Mouse (Mus musculus): ENCODE data around the gene Shtn1.

Shtn1 gene

DNA sequence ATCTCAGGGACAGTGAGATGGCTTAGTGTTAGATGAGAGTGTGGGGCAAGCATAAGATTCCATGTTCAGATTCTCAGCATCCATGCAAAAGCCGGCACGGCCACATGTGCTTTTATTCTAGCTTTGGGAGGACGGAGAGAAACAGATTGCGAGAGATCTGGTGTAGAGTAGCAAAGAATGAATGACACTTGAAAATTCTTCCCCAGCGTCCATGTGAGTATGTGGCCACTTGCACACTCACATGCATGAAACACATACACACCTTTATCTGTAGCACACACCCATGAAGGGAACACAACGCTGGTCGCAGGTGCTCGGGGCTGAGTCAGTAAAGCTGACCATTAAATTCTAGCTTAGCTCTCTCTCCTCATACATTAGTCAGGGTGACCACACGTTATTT lies 24.3 kb downstream of the Shtn1 start:
- no peak for DNase-seq

DNA sequence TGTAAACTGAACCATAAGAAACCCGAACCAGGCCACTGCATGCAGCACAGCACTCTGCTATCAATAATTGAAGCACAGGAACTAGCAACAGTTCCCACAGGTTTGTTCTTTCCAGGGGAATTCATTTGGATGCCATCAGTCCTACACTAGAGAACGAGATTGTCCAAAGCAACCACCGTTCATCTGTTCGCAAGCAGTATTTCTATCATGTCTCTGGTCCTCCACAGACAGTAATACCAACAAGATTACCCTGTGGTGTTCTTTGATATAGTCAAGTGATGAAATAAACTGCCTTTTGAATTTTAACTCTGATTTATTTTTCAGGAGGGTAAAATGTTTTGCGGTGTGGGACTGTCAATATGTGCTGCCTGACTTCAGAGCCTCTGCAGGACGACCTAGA lies 27.0 kb downstream of the Shtn1 start:
- no peak for DNase-seq

DNA sequence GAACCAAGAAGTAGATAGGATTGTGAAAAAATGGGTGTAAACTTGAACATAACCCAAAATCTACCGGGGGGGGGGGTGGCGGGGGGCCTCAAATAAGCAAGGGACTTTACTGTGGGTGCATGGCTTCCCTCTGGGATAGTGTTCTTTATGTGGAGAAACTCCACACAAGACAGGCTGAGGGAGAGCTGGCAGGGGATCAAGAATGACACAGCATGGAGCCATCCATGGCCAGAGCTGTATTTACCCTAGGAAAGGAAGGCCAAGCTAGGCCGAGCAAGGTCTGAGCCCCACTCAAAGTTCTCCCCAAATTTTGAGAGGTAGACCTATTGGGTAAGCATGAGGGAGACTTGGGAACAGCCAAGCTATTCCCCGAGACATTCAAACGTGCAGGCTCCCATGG lies 28.4 kb downstream of the Shtn1 start:
- peak; percentile 50 to 52 for DNase-seq

DNA sequence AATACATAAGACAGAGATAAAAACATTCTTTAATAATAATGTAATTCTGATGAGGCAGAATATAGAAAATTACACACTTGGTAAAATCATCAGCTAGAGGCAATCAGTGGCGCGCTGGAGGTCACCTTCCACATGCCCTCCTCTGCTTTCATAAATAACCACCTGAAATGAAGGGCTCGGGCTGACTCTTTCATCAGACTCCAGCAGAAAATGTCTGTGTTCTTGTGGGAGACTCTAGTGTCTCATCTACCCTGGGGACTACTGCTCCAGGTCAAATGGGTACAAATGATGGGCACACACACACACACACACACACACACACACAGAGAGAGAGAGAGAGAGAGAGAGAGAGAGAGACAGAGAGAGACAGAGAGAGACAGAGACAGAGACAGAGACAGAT lies 34.8 kb downstream of the Shtn1 start:
- DNase-seq = no peak

DNA sequence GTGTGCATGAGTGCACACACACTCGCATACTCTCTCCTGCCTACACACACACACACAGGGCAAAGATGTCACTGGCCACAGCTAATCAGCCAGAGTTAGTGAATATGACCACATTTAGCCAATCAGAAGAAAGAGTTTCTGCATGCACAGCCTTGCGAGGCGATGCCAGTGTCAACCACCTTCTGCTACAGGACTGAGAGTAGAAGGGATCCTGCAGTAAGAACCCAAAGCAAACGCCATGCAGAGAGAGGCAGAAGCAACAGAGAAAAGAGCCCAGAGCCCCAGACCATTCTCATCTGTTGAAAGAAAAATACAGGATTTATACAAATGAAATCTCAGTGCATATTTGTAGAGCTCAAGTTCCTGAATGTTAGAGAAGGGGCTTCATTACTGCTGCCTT lies 37.1 kb downstream of the Shtn1 start:
- no peak for DNase-seq

DNA sequence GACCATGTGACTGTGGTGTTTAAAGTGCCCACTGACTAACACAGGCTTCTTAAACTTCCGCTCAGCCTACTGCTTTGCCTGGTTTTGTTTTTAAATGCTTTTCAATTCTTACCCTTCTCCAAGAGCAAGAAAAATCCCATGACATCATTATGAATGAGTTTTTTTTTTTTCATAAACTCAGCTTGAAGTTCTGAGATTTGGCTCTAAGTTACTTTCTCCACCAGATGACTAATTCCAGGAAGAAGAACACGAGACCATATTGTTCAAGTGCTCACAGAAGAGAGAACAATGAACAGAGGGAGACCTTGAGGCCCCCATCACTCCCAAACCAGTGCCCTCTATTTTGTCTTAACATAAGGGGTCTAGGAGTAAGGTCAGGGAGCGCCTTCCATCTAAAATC lies 39.1 kb downstream of the Shtn1 start:
- no peak for DNase-seq

DNA sequence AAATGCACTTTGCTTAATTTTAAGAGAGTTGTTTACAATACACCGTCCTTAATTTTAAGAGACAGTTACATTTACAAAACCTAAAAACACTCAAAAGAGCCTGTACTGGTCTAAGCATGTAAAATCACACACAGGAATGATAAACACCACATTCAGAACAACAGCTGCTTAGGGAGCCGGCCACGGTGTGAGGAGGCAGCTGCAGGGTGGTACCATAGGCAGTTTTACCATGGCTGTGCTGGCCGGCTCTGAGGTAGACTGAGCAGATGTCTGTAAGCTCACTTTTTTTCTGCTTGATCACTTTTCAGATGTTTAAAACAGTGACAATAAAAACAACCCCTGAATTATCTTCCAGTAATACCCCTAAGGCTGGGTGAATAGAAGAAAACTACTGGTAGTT lies 42.7 kb downstream of the Shtn1 start:
- no peak for DNase-seq

DNA sequence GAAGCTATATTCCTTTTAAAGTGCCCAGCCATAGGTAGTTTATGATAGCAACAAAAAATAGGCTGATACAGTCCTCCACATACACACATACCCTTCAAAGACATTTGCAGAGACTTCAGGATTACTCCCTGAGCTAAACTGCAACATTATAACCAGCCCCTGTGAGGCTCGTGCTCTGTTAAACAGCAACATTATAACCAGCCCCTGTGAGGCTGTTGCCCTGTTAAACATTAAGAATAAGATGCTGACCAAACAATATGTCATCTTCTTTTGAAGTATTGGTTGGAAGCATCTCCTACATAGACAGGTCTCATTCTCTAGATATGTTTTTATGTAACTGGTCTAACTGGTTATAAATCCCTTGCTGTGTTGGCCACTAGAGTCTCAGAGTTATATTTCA lies 45.7 kb downstream of the Shtn1 start:
- no peak for DNase-seq

DNA sequence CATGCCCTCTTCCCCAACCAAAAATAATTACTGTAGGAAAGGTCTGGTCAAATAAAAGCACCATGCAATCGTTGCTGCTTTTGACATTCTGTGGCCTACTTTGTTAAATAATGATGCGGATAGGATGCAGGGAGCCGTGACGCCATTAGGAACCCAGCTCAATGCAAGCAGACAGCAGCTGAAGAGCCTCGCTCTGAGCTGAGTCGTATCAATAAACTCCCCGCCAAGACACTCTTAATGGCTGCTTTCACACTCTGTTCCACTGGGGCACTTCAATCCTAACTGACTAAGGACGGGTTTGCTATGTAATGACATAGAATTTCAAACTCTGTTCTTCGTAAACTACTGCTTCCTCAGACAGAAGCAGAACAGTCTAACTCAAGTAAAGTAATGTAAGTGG lies 46.9 kb downstream of the Shtn1 start:
- DNase-seq = no peak

DNA sequence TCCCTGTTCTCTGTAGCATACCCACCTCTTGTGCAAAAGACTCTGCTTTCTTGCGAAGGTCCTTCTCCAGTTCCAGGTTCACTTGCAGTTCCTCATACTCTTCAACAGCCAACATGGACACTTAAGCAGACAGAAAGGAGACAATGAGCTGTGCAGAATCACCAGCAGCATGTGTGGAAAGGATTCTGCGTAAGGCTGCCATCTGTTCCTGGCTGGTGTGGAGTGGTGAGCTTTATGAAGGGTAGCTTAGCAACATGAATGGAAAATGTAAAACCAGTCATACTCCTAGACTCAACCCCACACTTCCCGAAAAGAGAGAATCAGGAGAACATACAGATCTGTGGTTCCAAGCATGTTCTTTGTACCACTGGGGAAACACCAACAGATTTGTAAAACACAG lies 47.8 kb downstream of the Shtn1 start:
- DNase-seq = no peak

DNA sequence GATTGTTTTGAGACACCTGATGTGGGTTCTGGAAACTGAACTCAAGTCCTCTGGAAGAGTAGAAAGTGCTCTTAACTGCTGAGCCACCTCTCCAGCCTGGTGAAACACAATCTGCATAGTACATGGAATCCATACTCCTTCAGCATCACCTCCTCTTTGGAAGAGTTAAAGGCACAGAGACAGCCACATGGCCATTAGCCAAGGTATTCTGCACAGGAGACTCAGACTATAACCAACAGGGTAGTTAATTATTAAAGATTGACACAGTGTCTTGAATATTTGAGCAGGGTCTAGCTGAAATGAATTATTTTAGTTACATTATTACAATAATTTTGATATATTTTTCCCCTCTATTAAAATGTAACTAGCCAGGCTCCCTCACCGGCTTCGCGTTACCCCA lies 52.0 kb downstream of the Shtn1 start:
- no peak for DNase-seq

DNA sequence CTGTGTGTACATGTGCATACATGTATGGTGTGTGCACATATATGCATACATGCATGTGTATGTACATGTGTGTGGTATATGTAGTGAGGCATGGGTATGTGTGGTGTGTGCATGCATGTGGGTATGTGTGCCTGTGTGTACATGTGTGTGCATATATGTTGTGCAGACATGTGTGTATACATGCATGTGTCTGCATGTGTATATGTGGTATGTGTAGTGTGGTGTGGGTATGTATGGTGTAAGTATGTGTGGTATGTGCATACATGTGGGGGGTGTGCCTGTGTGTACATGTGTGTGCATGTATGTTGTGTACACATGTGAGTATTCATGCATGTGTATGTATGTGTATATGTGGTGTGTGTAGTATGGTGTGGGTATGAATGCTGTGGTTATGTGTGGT lies 54.3 kb downstream of the Shtn1 start:
- no peak for DNase-seq

DNA sequence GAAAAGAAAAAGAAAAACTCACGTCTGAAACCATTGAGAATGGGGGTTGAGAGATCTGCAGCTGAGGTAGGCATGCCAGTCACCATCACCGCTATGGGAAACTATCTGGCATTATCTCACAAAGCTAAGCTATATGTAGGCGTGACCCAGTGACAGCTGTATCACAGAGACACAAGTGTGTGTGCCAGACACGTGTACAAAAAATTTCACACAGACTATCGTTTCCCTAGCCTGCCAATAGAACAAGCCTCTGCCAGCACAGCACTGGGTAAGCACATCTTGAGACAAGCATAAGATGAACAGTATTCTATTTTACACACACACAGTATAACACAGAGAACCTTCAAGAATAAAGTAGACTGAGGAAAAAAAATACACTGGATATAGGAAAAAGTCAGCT lies 65.1 kb downstream of the Shtn1 start:
- DNase-seq = no peak

DNA sequence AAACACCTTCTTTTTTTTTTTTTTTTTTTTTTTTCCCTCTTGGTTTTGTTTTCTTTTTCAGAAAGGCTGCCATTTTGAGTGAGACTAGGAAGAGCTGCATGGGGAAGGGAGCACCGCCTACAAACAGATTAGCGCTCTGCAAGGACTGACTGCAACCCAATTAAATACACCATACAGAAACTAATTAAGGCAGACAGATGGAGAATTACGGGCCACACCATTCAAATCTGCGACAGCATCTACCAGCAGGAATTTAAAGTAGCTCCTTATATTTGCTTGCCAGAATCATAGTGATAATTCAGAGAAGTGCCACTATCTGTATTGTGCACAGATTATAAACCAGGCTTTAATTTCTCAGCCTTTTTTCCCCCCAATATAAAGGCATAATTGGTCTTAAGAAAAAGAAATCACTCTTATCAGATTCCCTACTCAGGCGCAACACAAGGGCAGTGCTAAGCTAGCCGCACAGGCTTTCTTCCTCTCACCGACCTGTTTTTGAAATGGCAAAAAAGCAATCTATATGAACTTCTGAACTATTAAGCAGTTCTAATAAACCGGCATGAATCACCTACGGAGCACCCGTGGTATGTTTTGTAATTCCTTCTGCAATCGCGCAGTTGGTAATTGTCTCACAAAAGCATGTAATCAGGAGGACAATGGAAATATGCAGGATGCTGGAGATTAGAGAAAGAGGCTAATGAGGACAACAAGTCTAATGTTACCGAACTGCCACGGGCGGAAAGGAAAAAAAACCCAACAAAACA lies 69.1 kb downstream of the Shtn1 start:
- DNase-seq = no peak

DNA sequence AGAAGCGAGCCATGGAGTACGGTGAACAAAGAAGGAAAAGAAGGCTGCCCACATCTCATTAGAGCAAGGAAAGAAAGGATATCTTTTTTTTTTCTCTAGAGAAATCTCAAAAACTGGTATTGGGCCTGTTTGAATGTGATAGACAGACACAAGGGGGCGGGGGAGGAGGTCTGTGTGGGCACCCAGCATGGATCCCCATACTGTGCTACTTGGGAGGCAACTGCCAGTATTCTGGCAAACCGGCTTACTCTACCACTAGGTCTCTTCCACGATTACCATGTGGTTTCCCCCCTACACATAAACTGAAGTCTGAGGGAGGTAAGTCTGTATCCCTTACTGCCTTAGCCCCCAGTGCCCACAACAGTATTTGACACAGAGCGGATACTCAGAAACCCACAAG lies 73.1 kb downstream of the Shtn1 start:
- DNase-seq = no peak

DNA sequence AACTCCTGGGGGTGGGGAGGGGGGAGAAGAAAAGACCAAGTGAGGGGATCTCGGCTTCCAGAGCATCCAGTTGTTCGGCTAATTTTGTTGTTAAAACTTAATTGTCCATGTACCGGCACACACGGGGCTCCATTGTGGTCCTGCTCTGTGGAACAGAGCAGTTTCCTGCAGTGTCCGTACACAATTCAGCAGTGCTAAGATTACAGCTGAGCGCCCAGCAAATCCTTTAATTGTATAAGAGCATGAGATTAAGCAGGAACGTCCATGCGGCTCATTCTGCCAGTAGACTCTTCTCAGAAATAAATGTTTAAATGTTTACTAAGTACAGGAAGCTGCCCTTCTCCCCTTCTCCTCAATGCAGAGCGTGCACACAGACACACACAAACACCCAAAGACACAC lies 94.3 kb downstream of the Shtn1 start:
- no peak for DNase-seq

DNA sequence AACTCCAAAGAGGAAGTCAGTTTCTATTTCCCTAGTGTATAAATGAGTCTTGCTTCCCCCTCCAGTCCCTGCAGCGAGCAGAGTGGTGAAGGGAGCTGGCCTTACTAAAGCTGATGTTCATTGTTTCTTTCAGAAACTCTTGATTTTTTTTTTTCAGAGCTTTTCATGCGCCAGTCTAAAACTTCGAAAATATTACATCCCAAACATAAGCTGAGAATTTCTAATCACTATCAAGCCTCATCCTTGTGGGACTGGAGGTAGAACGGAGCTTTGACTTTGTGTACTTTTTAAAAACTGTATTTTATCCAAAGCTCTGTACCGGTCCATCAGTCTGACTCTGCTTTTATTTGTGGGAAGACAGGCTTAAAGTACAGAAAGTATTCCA lies 95.9 kb downstream of the Shtn1 start:
- DNase-seq = no peak

DNA sequence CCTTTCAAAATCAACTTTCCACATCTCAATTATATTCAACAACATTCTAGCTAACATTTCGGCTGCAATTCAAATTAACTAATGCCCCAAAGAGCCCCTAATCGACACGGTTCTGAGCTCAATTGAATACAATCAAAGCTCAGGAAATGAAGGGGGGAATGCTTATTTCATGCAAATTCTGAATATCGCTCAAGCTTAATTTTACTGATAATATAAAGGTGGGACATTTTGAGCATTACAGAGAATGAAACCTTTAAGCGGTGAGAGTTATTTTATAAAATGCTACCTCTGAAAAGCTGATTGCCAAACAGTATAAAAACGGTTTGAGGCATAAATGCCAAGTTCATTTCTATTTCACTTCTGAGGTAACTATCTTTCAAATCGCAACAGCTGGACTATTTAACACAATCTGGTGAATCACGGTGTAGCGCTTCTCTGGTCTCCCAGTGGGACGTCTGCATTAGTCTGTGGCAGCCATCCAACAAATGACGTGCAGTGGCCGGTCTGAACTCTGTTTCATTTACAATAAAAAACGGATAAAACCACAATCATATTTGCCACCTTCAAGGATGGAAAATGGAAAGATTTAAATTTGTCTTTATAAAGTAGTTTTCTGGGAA lies 96.4 kb downstream of the Shtn1 start:
- peak; percentile 29 to 32 for DNase-seq

DNA sequence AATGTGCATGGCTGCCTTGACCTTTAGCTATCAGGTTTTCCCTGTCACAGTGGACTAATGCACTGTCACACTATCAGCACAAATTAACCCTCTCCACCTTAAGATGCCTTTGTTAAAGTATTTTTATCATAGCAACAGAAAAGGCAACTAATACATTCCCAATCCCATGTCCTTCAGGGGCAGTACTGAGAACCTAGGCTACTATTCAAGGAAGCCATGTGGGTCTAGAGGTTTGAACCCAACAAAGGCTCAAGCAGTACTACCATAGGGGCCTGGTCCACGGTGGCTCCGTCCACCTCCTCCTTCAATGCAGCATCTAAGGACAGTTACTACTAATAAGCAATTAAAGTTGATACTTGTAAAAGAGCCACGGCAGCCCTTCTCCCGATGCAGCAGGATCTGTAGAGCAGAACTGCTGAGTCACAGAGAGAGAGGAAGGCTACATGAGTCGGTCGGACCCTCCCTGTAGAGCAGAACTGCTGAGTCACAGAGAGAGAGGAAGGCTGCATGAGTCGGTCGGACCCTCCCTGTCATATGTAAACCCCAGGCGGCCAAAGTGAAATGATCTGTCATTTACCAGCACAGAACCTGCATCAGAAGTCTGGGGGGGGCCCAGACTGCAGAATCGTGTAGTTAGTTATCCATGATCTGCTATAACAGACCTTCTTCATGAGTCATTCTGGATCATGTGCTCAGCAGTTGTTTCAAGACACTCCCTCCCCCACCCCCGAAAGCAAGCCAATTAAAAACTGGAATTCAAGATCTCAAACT lies 97.3 kb downstream of the Shtn1 start:
- DNase-seq = no peak

DNA sequence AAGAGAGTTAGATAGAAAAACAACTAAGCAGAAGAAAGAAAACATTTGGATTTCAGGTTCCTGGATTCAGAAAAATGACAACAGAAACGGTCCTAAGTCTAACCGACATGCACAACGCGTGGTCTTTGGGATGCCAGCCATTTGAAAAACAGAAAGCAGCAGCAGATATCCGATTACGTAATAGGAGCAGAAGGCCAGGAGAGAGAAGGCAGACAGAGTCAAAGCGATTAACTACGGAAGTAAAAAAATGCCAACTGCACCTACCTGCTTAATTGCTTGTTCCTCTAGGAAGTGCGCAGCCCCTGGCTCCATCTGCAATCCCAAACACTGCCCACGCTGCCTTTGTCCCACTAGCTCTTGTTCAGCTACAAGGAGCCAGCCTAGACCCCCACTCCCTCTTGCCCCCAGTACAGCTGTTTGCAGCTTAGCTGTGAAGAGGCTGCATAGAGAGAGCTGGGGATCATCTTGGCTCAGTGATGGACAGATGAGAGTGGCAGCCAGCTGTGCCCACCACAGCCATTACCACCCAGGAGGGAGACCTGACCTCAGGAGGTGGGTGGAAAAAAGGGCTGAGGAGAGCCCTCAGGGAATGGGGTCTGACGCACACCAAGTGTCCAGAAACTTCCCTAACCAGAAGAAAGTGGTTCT lies 100.6 kb downstream of the Shtn1 start:
- no peak for DNase-seq

DNA sequence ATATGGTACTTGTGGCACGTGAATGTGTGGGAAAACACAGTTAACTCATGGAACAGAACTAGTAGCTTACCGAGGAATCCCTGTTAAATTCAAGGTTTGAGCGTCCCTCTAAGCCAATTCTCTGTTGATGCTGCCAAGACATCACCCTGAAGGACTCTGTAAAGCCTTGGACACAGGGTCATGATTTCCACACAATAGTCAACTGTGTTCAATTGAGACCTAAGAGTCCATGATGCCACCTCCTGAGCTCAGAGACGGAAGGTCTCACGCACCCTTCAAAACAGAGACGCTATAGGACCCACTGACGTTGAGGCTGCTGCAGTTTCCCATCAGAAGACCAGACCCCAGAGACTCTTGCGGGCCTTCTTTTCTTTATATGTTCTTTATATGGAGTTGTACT lies 101.8 kb downstream of the Shtn1 start:
- no peak for DNase-seq

DNA sequence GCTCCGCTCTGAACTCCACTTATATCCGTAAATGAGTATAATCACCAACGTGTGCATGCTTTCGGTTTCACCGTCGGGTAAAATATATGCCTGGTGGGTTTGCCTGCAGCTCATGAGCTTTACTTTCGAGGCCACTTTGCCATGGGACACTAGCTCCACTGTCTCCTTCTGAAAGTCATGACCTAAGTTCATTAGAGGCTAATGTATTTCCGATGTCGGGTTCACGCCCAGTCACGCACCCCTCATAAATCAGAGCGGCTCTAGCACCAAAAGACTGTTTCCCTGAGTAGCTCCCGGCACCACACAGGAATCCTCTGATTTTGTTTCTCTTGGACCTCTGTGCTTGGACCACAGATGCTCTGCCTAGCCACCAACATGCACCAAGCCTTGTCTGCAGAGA lies 105.1 kb downstream of the Shtn1 start:
- DNase-seq = no peak

DNA sequence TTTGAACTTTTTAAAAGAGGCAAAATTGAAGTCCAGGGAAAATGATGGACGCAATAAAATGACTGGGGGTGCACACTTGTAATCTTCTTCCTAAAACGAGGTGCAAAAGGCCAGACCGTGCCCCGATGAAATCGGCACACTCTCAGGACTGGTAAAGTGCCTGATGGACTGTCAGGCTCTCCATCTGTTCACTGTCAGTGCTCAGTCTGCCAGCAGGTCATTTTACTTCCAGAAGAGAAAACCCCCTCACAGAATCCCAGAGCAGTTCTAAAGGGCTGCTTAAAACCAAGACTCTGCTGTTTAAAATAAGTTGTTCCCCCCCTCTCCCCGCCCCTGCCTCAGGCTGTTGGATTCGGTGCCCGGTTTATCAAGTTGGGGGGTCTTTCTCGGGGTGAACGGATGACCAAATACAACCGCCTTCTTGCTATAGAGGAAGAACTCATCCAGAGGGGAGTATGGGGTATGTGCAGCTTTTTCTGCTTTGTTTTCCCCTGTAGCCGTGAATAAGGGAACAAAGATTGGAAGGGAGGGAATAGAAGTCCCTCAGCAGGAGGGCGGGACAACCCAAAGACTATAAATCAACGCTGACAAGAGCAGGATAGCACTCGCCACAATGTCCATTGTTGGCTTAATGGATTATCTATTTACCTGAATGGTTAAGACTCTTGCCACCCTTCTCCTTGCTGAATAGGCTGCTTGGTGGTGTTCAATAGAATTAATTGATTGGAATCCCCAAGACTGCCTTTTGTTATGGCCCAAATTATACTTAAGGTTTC lies 107.0 kb downstream of the Shtn1 start:
- DNase-seq = peak; percentile 37 to 38
